Mouse (Mus musculus) heart, adult 18-20 months (tissue): Measurements from ENCODE around the gene Ruvbl1. TPM values are rescaled to one million over a fixed set of nuclear protein-coding genes. Genes with fewer than 3 reads are reported as not detected.
A peak's percentile ranks its signal among the peaks of the same experiment; 100 is the strongest.

ENCODE experiments used
- DNase-seq, 2 experiments: peaks; one replicate each; pipeline ENCODE4 v3.0.0; 2021 to 2022; ENCODE audit warnings: mixed read lengths in 1 of 2
- long read RNA-seq, 2 experiments: library from polyadenylated mRNA; stranded (forward); transcript quantifications; one replicate each; pipeline ENCODE4 v2.0.0; 2021
- total RNA-seq, 2 experiments: library from RNA; stranded (reverse); gene quantifications; 2 replicates each; pipeline ENCODE4 v1.2.3; 2021

The Ruvbl1 gene
- total RNA-seq: 10 to 100 TPM; 17.6 to 18.1 TPM
- long read RNA-seq, experiment 1, transcript Ruvbl1-201 (11 exons, 1,675 nt): major isoform, 34 of 37 reads
- long read RNA-seq, experiment 1, partial matches to known transcripts: 1 of 37 reads
- long read RNA-seq, experiment 1, other reads (novel, unspliced or antisense): 2 of 37 reads
- long read RNA-seq, experiment 2, transcript Ruvbl1-201 (11 exons, 1,675 nt): major isoform, 10 of 10 reads
- long read RNA-seq, experiment 2, partial matches to known transcripts: 0 of 10 reads
- long read RNA-seq, experiment 2, other reads (novel, unspliced or antisense): 0 of 10 reads

DNA sequence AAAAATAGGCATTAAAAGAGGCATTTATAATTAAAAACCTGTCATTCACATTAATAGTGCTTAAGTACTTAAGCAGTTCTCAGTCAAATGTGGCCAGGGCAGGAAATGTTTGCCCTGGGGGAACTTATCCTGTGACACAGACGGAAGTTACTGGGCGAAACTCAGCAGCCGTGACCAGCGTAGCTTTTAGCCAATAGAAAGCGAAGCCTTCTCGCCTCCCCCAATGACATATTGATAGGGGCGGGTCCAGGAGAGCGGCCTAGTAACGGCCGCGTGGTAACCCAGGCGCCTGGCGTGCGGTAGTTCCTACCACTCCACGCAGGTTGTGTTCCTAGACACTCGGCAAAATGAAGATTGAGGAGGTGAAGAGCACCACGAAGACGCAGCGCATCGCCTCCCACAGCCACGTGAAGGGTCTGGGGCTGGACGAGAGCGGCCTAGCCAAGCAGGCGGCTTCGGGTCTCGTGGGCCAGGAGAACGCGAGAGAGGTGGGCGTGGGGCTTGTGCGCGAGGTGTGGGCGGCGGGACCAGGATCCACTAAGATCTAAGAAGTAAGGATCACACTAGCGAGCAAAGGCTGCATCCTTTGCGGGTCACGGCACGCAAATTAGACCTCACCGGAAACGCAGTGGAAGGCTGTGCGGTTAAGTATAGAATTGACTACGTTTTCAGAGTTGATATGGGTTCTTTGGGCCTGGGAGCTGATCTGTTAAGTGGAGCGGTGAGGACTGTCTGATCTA lies at the start of gene Ruvbl1:
Gene Ruvbl1 (plus strand): TSS at position 229 of the 740 bp plus-strand sequence.
- peak; percentile 93 to 96 for DNase-seq

DNA sequence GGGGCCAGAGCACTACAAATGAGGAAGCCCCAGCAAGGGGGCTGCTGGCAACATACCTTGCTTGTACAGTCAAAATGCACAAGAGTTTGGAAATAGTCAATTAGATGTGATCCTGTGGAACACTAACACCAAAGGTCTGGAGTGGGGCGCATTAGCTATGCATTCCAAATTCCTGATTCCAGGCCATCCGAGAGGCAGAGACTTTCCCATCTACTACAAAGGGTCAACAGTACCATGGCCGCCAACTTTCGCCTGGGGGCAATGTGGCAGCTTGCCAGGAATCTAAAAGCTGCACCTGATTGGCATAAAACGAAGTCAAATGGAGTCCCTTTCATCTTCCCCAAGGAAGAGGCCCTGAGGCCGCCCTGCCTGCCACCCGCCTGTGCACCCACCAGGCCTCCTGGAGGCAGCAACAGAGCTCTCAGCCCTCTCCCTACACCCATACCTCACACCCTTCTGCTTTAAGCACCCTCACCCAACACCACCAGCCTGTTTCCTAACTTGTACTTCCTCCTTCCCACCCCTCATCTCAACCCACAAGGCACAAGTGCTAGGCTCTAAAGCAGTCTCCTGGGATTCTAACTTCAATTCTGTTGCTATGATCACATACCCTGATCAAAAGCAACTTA lies 49.0 kb upstream of the Ruvbl1 start:
- DNase-seq: no peak

- DNase-seq: peak; percentile 48 to 57
Measured at GRCm38 (mm10) chr6:88431202-88431601, 34.0 kb upstream of the Ruvbl1 start.

DNA sequence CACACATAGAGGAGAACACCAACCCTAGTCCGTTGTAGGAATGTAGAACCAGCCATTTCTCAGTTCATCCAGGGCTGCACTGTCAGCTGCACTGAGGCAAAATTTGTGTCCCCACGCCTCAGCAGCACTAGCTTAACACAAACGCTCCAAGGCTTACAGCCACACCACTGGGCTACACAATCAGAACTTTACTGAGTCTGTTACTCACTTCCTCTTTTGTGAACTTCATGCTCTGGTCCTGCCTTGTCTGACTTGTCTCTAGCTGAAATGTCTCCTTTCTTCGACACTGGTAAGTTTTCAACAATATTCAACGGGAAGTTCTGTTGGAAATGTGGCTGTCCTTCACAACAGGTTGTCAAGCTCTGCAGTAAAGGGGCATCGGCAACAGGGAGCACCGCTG lies 29.6 kb upstream of the Ruvbl1 start:
- DNase-seq: no peak

DNA sequence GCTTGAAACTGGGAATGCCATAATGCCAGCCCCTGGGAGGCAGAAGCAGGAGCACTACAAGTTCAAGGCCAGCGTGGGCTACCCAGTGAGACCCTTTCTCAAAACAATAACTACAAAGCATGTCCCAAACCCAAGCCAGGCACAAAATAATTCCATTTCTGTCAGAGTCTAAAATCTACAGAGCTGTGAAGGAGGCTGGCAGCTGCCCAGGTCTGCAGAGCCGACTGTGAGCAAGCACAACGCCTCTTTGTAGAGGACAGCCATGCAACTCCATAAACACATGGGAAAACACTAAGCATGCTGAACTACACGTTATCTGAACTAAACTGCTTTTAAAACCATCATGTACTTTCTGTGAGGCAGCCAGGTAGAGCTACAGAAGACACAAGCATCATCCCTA lies 26.2 kb upstream of the Ruvbl1 start:
- DNase-seq: no peak

GRCm38 (mm10) chr6:88442551-88442950 lies 22.7 kb upstream of the Ruvbl1 start:
- no peak for DNase-seq

- no peak for DNase-seq
Measured at GRCm38 (mm10) chr6:88443446-88443845, 21.8 kb upstream of the Ruvbl1 start.

GRCm38 (mm10) chr6:88444076-88444750 lies 21.0 kb upstream of the Ruvbl1 start:
- no peak for DNase-seq

DNA sequence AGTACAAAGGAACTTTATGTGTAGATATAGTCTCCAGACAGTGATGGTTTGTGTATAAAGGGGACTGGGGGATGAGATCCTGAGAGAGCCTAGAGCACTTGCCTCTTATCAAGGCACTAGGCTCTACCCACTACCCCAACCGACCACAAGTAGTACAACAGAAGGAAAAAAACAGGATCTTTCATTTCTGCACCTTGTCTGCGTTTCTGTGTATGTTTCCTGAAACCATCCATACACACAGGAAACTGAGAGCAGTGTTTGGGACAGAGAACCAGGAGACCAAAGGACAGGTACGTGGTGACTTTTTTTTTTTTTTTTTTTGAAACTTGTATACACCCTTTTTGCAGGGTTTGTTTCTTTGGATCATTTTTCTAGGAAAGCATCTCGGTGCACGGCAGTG lies 19.5 kb upstream of the Ruvbl1 start:
- DNase-seq: no peak

- DNase-seq: peak; percentile 82 to 85
Measured at GRCm38 (mm10) chr6:88446063-88447002, 18.9 kb upstream of the Ruvbl1 start, which contains the start of gene Eefsec. Eefsec (minus strand) TSS chr6:88446539.

DNA sequence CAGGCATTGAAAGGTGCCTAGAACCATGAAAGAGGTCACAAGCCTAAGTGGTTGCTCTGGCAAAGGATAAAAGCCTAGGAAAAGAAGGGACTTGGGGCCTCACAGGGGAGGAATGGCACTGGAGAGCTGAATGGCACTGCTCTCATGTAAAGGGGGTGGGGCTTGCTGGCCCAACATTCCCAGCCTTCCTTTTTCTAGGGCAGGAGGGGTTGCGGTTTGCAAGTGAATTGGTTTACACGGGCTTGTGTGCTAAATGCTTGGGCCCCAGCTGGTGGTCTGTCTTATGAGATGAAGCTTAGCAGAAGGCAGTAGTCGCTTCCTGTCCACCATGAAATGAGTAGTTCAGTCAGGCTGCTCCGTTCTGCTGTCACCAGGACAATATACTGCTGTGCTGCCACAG lies 17.8 kb upstream of the Ruvbl1 start:
- DNase-seq: no peak

DNA sequence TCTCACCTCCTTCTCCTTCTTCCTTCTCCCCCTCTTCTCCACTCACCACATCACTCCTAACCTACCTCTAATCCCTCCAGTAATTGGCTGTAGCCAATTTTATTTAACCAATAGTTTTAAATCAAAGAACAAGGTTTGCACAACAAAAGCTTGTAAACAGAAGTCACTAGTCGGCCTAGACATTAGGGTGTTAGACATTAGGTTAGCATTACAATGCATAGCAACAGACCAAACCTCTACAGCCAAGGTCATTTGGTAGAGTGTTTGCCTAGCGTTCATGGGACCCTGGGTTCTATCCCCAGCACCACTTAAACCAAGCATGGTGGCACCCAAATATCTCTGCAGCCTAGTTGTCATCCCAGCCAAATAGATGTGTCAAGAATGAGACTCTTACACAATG lies 10.7 kb upstream of the Ruvbl1 start:
- no peak for DNase-seq

- DNase-seq: no peak
Measured at GRCm38 (mm10) chr6:88469878-88470277, 4.7 kb downstream of the Ruvbl1 start.

DNA sequence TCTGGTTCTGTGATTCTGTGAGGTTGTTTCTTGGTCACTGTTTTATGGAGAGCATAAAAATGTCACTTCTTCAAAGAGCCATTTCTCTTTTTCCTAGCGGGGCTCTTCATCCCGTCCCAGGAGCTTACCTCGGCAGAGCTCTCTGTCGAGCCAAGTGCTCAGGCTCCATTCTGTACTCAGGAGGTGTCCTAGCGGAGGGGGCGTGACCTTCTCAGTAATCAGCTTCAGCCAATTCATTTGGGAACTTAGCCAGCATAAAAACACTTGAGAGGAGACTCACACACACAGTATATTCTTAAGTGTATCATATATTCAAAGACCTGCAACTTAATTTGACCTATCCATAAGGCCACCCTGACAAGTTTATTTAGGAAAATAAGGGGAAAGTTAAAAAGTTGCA lies 15.2 kb downstream of the Ruvbl1 start:
- DNase-seq: no peak

GRCm38 (mm10) chr6:88483111-88483510 lies 17.9 kb downstream of the Ruvbl1 start:
- peak; percentile 54 to 58 for DNase-seq

DNA sequence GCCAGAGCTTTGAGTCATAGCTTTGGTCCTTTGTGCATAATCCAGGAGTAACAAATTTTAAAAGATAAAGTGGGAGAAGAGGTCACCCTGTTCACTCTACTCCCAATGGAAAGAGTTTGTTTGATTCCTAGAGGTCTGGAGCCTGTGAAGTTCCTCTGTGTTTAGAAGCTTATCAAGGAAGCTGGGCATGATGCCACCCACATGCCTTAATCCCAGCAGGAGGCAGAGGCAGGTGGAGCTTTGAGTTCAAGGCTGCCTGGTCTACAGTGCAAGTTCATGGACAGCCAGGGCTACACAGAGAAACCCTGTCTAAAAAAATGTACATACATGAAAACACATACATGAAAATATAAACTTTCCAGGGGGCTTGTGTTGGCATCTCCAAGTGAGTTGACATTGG lies 18.7 kb downstream of the Ruvbl1 start:
- no peak for DNase-seq

DNA sequence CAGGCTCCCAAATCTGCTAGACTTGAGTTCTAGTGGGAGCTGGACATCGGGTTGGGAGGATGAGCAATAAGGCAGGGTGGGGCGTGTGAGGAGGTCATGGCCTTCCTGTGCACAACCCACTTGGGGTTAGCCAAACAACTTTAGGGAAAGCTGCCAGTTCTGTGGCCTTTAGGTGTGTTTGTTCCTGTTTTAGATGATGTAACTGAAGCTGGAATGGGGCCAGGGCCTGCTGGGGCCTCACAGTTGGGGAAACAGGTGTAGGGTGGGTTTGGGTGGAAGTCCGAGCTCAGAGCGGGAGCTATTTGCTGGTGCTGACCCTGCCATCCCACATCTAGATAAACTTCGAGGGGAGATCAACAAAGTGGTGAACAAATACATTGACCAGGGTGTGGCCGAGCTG lies 20.2 kb downstream of the Ruvbl1 start:
- DNase-seq: peak; percentile 47 to 67

GRCm38 (mm10) chr6:88486893-88487292 lies 21.7 kb downstream of the Ruvbl1 start:
- peak; percentile 33 to 49 for DNase-seq

- no peak for DNase-seq
Measured at GRCm38 (mm10) chr6:88489026-88489425, 23.8 kb downstream of the Ruvbl1 start.

GRCm38 (mm10) chr6:88489834-88490233 lies 24.6 kb downstream of the Ruvbl1 start:
- no peak for DNase-seq

DNA sequence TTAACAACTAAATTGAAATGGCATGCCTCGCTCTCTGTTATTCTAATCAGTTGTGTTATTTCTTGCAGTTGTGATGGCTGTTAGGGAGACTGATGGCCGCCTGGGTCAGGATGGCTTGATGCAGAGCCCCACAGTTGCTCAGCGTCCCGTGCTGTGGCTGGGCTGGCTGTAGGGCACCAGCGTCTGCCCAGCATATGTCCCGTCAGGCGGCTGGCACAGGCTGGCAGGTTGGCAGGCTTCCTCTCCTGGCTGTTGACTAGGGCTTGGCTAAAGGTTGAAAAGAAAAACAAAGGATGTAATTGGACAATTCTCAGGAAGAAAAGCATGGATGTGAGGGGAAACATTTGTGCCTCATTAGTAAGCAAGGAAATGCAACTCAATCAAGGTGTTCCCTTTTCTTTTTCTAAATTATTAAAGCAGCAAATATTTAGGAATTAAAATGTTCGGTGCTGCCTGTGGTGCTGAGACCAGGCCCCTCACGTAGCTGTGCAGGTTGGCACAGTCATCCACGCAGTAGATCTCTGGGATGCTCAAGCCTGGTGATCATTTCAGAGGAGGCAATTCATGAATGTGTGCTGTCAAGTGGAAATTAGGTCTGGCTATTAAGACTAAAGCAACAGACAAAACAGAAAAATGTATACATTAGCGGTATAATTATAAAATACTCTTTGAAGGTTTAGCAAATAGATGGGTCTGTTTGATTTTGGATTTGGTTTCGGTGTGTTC lies 25.6 kb downstream of the Ruvbl1 start:
- DNase-seq: peak; percentile 68 to 71
